Mouse (Mus musculus): Measurements from ENCODE around the gene Card6. TPM values are rescaled to one million over a fixed set of nuclear protein-coding genes. Genes with fewer than 3 reads are reported as not detected.

Card6 gene
- total and polyA plus RNA-seq, 2 experiments from 2014 or later = 0.29 to 0.41 TPM

DNA sequence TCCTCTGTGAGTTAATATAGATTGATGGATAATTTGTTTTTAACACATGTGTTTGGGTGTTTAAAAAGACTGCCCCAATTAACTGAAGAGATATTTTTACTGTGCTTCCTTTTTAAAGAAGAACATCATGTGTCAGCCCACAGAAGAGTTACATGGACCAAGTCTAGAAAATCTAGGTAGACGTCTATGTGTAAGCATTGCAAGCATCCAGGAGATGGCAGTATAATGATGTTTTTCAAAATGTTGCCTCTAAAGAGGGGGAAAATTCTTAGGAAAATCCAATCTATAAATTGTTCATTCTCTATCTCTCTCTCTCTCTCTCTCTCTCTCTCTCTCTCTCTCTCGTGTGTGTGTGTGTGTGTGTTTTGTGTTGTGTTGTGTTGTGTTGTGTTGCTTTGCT lies 22.2 kb downstream of the Card6 start:
- H3K27me3 ChIP-seq (ENCODE audit: insufficient read depth, low read length) = no peaks in the 10 kb centered on the region
- 21% methylated on average over 2 of the region's 2 CpGs for WGBS
- no peaks in the 10 kb centered on the region for H3K4me1 ChIP-seq (ENCODE audit: insufficient read depth)
- no peaks in the 10 kb centered on the region for H3K9me3 ChIP-seq (ENCODE audit: low read length)
- ATAC-seq = peak; percentile 54; the same call in 1 of the 2 replicates
- peak; percentile 56 for TF ChIP-seq CTCF (IDR thresholded peaks at IDR 0.05; ENCODE audit: low read depth)
- no peak overlapping the region for H3K4me3 ChIP-seq (ENCODE audit: low read depth, low read length)
- no peak overlapping the region for H3K9ac ChIP-seq
- H3K4me2 ChIP-seq (ENCODE audit: low read depth) = no peak overlapping the region
- peak; percentile 38 for DNase-seq
- H3K36me3 ChIP-seq (ENCODE audit: insufficient read depth) = no peaks in the 10 kb centered on the region
- H3K27ac ChIP-seq (ENCODE audit: low read depth, low read length) = no peak overlapping the region

- Histone ChIP-seq H3K27ac (ENCODE audit: low read depth, low read length) (no peak overlapping the region), H3K27me3 (ENCODE audit: insufficient read depth, low read length) (no peaks in the 10 kb centered on the region), H3K9me3 (ENCODE audit: low read length) (no peaks in the 10 kb centered on the region), H3K4me3 (ENCODE audit: low read depth, low read length) (no peak overlapping the region), H3K4me2 (ENCODE audit: low read depth) (no peak overlapping the region), H3K9ac (no peak overlapping the region), H3K4me1 (ENCODE audit: insufficient read depth) (no peaks in the 10 kb centered on the region), H3K36me3 (ENCODE audit: insufficient read depth) (no peaks in the 10 kb centered on the region)
- ATAC-seq = no peak
- no peak for TF ChIP-seq CTCF (IDR thresholded peaks at IDR 0.05; ENCODE audit: low read depth)
- 85% methylated on average over 1 of the region's 1 CpGs for WGBS
- no peak for DNase-seq
Measured at GRCm38 (mm10) chr15:5081235-5081634, 27.1 kb downstream of the Card6 start.

- peak; percentile 88 for TF ChIP-seq CTCF (IDR thresholded peaks at IDR 0.05; ENCODE audit: low read depth)
- H3K9me3 ChIP-seq (ENCODE audit: low read length) = no peaks in the 10 kb centered on the region
Measured at GRCm38 (mm10) chr15:5068801-5069518, 39.4 kb downstream of the Card6 start.

DNA sequence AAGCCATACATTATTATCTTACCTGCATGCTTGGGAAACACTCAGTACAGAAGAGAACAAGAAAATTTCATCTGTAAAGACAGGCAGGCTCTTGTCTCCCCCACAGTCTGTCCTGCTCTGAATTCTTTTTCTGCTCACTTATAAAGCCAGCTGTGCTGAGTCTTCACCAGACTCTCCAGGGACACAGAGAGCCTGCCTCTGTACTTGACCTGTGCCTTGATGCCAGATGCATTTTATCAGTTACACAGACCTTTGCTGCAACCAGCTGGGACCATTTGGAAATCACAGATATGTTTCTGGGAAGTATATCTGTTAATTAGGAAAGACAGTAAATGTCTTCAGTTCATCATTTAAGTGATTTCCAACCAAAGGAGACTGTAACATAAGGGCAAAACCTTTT lies 44.7 kb downstream of the Card6 start, which contains the start of gene C7:
Gene C7 (minus strand): TSS at position 106 of the 400 bp plus-strand sequence.
- no peak within 1 kb of the TSS for H3K4me3 ChIP-seq (ENCODE audit: low read depth, low read length)
- H3K4me1 ChIP-seq (ENCODE audit: insufficient read depth) = no peaks in the 10 kb centered on the region
- no peak within 1 kb of the TSS for H3K4me2 ChIP-seq (ENCODE audit: low read depth)
- no peak for DNase-seq
- no peak for ATAC-seq
- no peaks in the 10 kb centered on the region for H3K27me3 ChIP-seq (ENCODE audit: insufficient read depth, low read length)
- no peaks in the 10 kb centered on the region for H3K9me3 ChIP-seq (ENCODE audit: low read length)
- H3K27ac ChIP-seq (ENCODE audit: low read depth, low read length) = no peak within 1 kb of the TSS
- H3K36me3 ChIP-seq (ENCODE audit: insufficient read depth) = no peaks in the 10 kb centered on the region
- no peak for TF ChIP-seq CTCF (IDR thresholded peaks at IDR 0.05; ENCODE audit: low read depth)
- no peak within 1 kb of the TSS for H3K9ac ChIP-seq

More at GRCm38 (mm10) chr15:5068801-5069518, 39.4 kb downstream of the Card6 start:
- H3K9ac ChIP-seq = no peak overlapping the region
- H3K36me3 ChIP-seq (ENCODE audit: insufficient read depth) = no peaks in the 10 kb centered on the region
- ATAC-seq (peak; percentile 85), DNase-seq (peak; percentile 68)
- H3K4me1 ChIP-seq (ENCODE audit: insufficient read depth) = no peaks in the 10 kb centered on the region
- H3K27me3 ChIP-seq (ENCODE audit: insufficient read depth, low read length) = no peaks in the 10 kb centered on the region
- no peak overlapping the region for H3K27ac ChIP-seq (ENCODE audit: low read depth, low read length)
- no peak overlapping the region for H3K4me3 ChIP-seq (ENCODE audit: low read depth, low read length)
- 58% methylated on average over 15 of the region's 15 CpGs for WGBS
- no peak overlapping the region for H3K4me2 ChIP-seq (ENCODE audit: low read depth)

Other genes with a start within 250 kb of the Card6 start
- not detected in 2 replicates for gene Mroh2b, start 209.8 kb downstream of the Card6 start, total RNA-seq (2014; rRNA removed)
- not detected in 2 replicates for gene Mroh2b, start 209.8 kb downstream of the Card6 start, polyA plus RNA-seq (2015; fragmentation: Nextera tagmentation; extraction: Ambion mirVana)
- 0.05 TPM in 1 of 2 replicates, not detected in the other for gene C7, start 44.8 kb downstream of the Card6 start, total RNA-seq (2014; rRNA removed)
- 0.06 and 0.11 TPM in 2 replicates for gene C7, start 44.8 kb downstream of the Card6 start, polyA plus RNA-seq (2015; fragmentation: Nextera tagmentation; extraction: Ambion mirVana)
- gene Rpl37, start 8.1 kb upstream of the Card6 start, total RNA-seq (2014; rRNA removed) = 272 and 533 TPM in 2 replicates
- gene Rpl37, start 8.1 kb upstream of the Card6 start, polyA plus RNA-seq (2015; fragmentation: Nextera tagmentation; extraction: Ambion mirVana) = 400 and 543 TPM in 2 replicates
- gene Prkaa1, start 35.3 kb upstream of the Card6 start, total RNA-seq (2014; rRNA removed) = 19.7 and 24.1 TPM in 2 replicates
- 7.7 and 10.8 TPM in 2 replicates for gene Prkaa1, start 35.3 kb upstream of the Card6 start, polyA plus RNA-seq (2015; fragmentation: Nextera tagmentation; extraction: Ambion mirVana)
- 47.3 and 50.0 TPM in 2 replicates for gene Ttc33, start 77.0 kb upstream of the Card6 start, total RNA-seq (2014; rRNA removed)
- 42.7 and 50.8 TPM in 2 replicates for gene Ttc33, start 77.0 kb upstream of the Card6 start, polyA plus RNA-seq (2015; fragmentation: Nextera tagmentation; extraction: Ambion mirVana)
- gene Ptger4, start 135.6 kb upstream of the Card6 start, total RNA-seq (2014; rRNA removed) = 1.5 and 2.7 TPM in 2 replicates
- 0.65 and 1.3 TPM in 2 replicates for gene Ptger4, start 135.6 kb upstream of the Card6 start, polyA plus RNA-seq (2015; fragmentation: Nextera tagmentation; extraction: Ambion mirVana)